Mouse (Mus musculus): ENCODE data around the gene Frmpd1. TPM values are rescaled to one million over a fixed set of nuclear protein-coding genes. Genes with fewer than 3 reads are reported as not detected.

Frmpd1 gene
- polyA plus RNA-seq, 1 experiment from 2014 or later, result 1.5 TPM

GRCm38 (mm10) chr4:45252861-45253262 lies 68.2 kb downstream of the Frmpd1 start:
- no peak overlapping the region for H3K9ac ChIP-seq (replicated peaks; ENCODE audit: low read length)
- no peak overlapping the region for H3K4me3 ChIP-seq (replicated peaks; ENCODE audit: low read depth, low read length)
- DNase-seq, result no peak
- WGBS, result 48% methylated on average over 9 of the region's 9 CpGs
- no peaks in the 10 kb centered on the region for H3K36me3 ChIP-seq (ENCODE audit: control insufficient read depth, insufficient read depth, low read length)
- peaks cover 22% of the 10 kb centered on the region for H3K4me1 ChIP-seq (ENCODE audit: control insufficient read depth, insufficient read depth, low read length)
- no peaks in the 10 kb centered on the region for H3K9me3 ChIP-seq (ENCODE audit: control insufficient read depth, low read length)
- no peak overlapping the region for H3K4me2 ChIP-seq (ENCODE audit: low read length)
- H3K27me3 ChIP-seq (ENCODE audit: control insufficient read depth, insufficient read depth, low read length), result no peaks in the 10 kb centered on the region
- no peak for ATAC-seq (ENCODE audit: low FRiP score, low TSS enrichment)
- no peak overlapping the region for H3K27ac ChIP-seq (replicated peaks; ENCODE audit: low read depth, low read length)

- Histone ChIP-seq H3K9me3 (ENCODE audit: control insufficient read depth, low read length) (no peaks in the 10 kb centered on the region), H3K4me1 (ENCODE audit: control insufficient read depth, insufficient read depth, low read length) (peaks cover 22% of the 10 kb centered on the region), H3K27me3 (ENCODE audit: control insufficient read depth, insufficient read depth, low read length) (no peaks in the 10 kb centered on the region), H3K9ac (replicated peaks; ENCODE audit: low read length) (no peak overlapping the region), H3K4me3 (replicated peaks; ENCODE audit: low read depth, low read length) (no peak overlapping the region), H3K36me3 (ENCODE audit: control insufficient read depth, insufficient read depth, low read length) (no peaks in the 10 kb centered on the region), H3K4me2 (ENCODE audit: low read length) (no peak overlapping the region), H3K27ac (replicated peaks; ENCODE audit: low read depth, low read length) (no peak overlapping the region)
- WGBS, result 28% methylated on average over 11 of the region's 11 CpGs
- peak; percentile 57 for DNase-seq
- ATAC-seq (ENCODE audit: low FRiP score, low TSS enrichment), result no peak
Measured at GRCm38 (mm10) chr4:45253839-45254601, 69.3 kb downstream of the Frmpd1 start.

GRCm38 (mm10) chr4:45259232-45259832 lies 74.7 kb downstream of the Frmpd1 start:
- DNase-seq (no peak), ATAC-seq (ENCODE audit: low FRiP score, low TSS enrichment) (no peak)
- Histone ChIP-seq H3K9ac (replicated peaks; ENCODE audit: low read length) (no peak overlapping the region), H3K4me1 (ENCODE audit: control insufficient read depth, insufficient read depth, low read length) (no peaks in the 10 kb centered on the region), H3K36me3 (ENCODE audit: control insufficient read depth, insufficient read depth, low read length) (no peaks in the 10 kb centered on the region), H3K4me2 (ENCODE audit: low read length) (no peak overlapping the region), H3K4me3 (replicated peaks; ENCODE audit: low read depth, low read length) (no peak overlapping the region), H3K9me3 (ENCODE audit: control insufficient read depth, low read length) (no peaks in the 10 kb centered on the region), H3K27me3 (ENCODE audit: control insufficient read depth, insufficient read depth, low read length) (no peaks in the 10 kb centered on the region), H3K27ac (replicated peaks; ENCODE audit: low read depth, low read length) (no peak overlapping the region)
- WGBS, result 57% methylated on average over 4 of the region's 4 CpGs

- no peak for DNase-seq
Measured at GRCm38 (mm10) chr4:45261551-45261950, 76.9 kb downstream of the Frmpd1 start.

GRCm38 (mm10) chr4:45267883-45268282 lies 83.2 kb downstream of the Frmpd1 start:
- no peak overlapping the region for H3K27ac ChIP-seq (replicated peaks; ENCODE audit: low read depth, low read length)
- no peak overlapping the region for H3K4me3 ChIP-seq (replicated peaks; ENCODE audit: low read depth, low read length)
- DNase-seq (no peak), ATAC-seq (ENCODE audit: low FRiP score, low TSS enrichment) (no peak)
- H3K9ac ChIP-seq (replicated peaks; ENCODE audit: low read length), result no peak overlapping the region
- no peaks in the 10 kb centered on the region for H3K27me3 ChIP-seq (ENCODE audit: control insufficient read depth, insufficient read depth, low read length)
- 90% methylated on average over 3 of the region's 3 CpGs for WGBS
- H3K36me3 ChIP-seq (ENCODE audit: control insufficient read depth, insufficient read depth, low read length), result no peaks in the 10 kb centered on the region
- H3K9me3 ChIP-seq (ENCODE audit: control insufficient read depth, low read length), result no peaks in the 10 kb centered on the region
- H3K4me1 ChIP-seq (ENCODE audit: control insufficient read depth, insufficient read depth, low read length), result 0 out of 2 replicates have a peak, but pooled peaks cover 3% of the 10 kb centered on the region
- H3K4me2 ChIP-seq (ENCODE audit: low read length), result no peak overlapping the region

More at GRCm38 (mm10) chr4:45261551-45261950, 76.9 kb downstream of the Frmpd1 start:
- H3K4me2 ChIP-seq (ENCODE audit: low read length), result no peak overlapping the region
- no peaks in the 10 kb centered on the region for H3K4me1 ChIP-seq (ENCODE audit: control insufficient read depth, insufficient read depth, low read length)
- no peak overlapping the region for H3K4me3 ChIP-seq (replicated peaks; ENCODE audit: low read depth, low read length)
- H3K36me3 ChIP-seq (ENCODE audit: control insufficient read depth, insufficient read depth, low read length), result no peaks in the 10 kb centered on the region
- no peaks in the 10 kb centered on the region for H3K27me3 ChIP-seq (ENCODE audit: control insufficient read depth, insufficient read depth, low read length)
- ATAC-seq (ENCODE audit: low FRiP score, low TSS enrichment), result no peak
- H3K27ac ChIP-seq (replicated peaks; ENCODE audit: low read depth, low read length), result no peak overlapping the region
- 93% methylated on average over 4 of the region's 4 CpGs for WGBS
- H3K9me3 ChIP-seq (ENCODE audit: control insufficient read depth, low read length), result no peaks in the 10 kb centered on the region
- no peak overlapping the region for H3K9ac ChIP-seq (replicated peaks; ENCODE audit: low read length)

- Histone ChIP-seq H3K4me2 (ENCODE audit: low read length) (no peak overlapping the region), H3K27me3 (ENCODE audit: control insufficient read depth, insufficient read depth, low read length) (no peaks in the 10 kb centered on the region), H3K27ac (replicated peaks; ENCODE audit: low read depth, low read length) (no peak overlapping the region), H3K9me3 (ENCODE audit: control insufficient read depth, low read length) (no peaks in the 10 kb centered on the region), H3K36me3 (ENCODE audit: control insufficient read depth, insufficient read depth, low read length) (no peaks in the 10 kb centered on the region), H3K9ac (replicated peaks; ENCODE audit: low read length) (no peak overlapping the region), H3K4me1 (ENCODE audit: control insufficient read depth, insufficient read depth, low read length) (0 out of 2 replicates have a peak, but pooled peaks cover 3% of the 10 kb centered on the region), H3K4me3 (replicated peaks; ENCODE audit: low read depth, low read length) (no peak overlapping the region)
- WGBS, result 63% methylated on average over 10 of the region's 10 CpGs
- peak; percentile 71 for ATAC-seq (ENCODE audit: low FRiP score, low TSS enrichment)
- peak; percentile 78 for DNase-seq
Measured at GRCm38 (mm10) chr4:45271041-45271452, 86.4 kb downstream of the Frmpd1 start.

- WGBS, result 85% methylated on average over 8 of the region's 8 CpGs
- ATAC-seq (ENCODE audit: low FRiP score, low TSS enrichment) (no peak), DNase-seq (no peak)
- Histone ChIP-seq H3K4me2 (ENCODE audit: low read length) (no peak overlapping the region), H3K27me3 (ENCODE audit: control insufficient read depth, insufficient read depth, low read length) (no peaks in the 10 kb centered on the region), H3K9me3 (ENCODE audit: control insufficient read depth, low read length) (no peaks in the 10 kb centered on the region), H3K9ac (replicated peaks; ENCODE audit: low read length) (no peak overlapping the region; the same call in 1 of the 2 replicates), H3K4me3 (replicated peaks; ENCODE audit: low read depth, low read length) (no peak overlapping the region), H3K27ac (replicated peaks; ENCODE audit: low read depth, low read length) (no peak overlapping the region), H3K36me3 (ENCODE audit: control insufficient read depth, insufficient read depth, low read length) (no peaks in the 10 kb centered on the region), H3K4me1 (ENCODE audit: control insufficient read depth, insufficient read depth, low read length) (0 out of 2 replicates have a peak, but pooled peaks cover 3% of the 10 kb centered on the region)
Measured at GRCm38 (mm10) chr4:45275770-45276169, 91.1 kb downstream of the Frmpd1 start.

GRCm38 (mm10) chr4:45279292-45279691 lies 94.6 kb downstream of the Frmpd1 start:
- Histone ChIP-seq H3K27ac (replicated peaks; ENCODE audit: low read depth, low read length) (no peak overlapping the region), H3K4me3 (replicated peaks; ENCODE audit: low read depth, low read length) (no peak overlapping the region), H3K9me3 (ENCODE audit: control insufficient read depth, low read length) (no peaks in the 10 kb centered on the region), H3K9ac (replicated peaks; ENCODE audit: low read length) (no peak overlapping the region), H3K4me2 (ENCODE audit: low read length) (no peak overlapping the region), H3K36me3 (ENCODE audit: control insufficient read depth, insufficient read depth, low read length) (no peaks in the 10 kb centered on the region), H3K27me3 (ENCODE audit: control insufficient read depth, insufficient read depth, low read length) (no peaks in the 10 kb centered on the region), H3K4me1 (ENCODE audit: control insufficient read depth, insufficient read depth, low read length) (no peaks in the 10 kb centered on the region)
- ATAC-seq (ENCODE audit: low FRiP score, low TSS enrichment), result no peak
- no peak for DNase-seq
- 58% methylated on average over 8 of the region's 8 CpGs for WGBS
